Mouse (Mus musculus): ENCODE results near the gene Sp7.
A peak's percentile ranks its signal among the peaks of the same experiment; 100 is the strongest.

Sp7 gene

DNA sequence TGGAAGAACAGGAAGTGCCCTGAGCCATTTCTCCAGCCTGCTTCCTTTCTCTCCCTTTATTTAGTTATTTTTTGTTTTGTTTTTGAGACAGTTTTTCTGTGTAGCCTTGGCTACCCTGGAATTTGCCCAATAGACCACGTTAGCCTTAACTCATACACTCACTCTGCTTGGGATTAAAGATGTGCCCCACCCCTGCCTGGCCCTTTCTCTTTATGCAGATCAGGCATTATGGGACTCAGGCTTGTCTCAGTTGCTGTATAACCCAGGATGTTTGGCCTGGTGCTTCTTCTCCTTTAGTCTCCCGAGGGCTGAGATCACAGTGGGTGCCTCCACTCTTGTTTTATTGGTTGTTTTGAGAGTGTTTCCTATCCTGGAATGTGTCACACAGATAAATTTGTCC, 25.5 kb upstream of the Sp7 start:
- no peak for ATAC-seq (ENCODE audit: insufficient number of reproducible peaks, low FRiP score, low TSS enrichment)

DNA sequence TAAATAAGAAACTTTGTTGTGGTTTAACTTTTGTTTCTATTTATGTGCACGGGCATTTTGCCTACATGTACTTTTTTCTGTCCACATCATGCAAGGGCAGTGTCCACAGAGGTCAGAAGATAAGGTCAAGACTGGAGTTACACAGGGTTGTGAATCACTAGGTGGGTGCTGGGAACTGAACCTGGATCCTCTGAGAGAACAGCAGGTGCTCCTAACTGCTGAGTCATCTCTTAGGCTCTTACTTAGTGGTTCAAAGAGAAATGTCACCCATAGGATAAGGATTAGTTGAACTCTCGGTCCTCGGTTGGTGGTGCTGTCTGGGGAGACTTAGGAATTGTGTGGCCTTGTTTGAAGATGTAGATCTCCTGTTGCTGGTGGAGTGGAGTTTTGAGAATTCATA, 22.0 kb upstream of the Sp7 start:
- ATAC-seq (ENCODE audit: insufficient number of reproducible peaks, low FRiP score, low TSS enrichment) = no peak

DNA sequence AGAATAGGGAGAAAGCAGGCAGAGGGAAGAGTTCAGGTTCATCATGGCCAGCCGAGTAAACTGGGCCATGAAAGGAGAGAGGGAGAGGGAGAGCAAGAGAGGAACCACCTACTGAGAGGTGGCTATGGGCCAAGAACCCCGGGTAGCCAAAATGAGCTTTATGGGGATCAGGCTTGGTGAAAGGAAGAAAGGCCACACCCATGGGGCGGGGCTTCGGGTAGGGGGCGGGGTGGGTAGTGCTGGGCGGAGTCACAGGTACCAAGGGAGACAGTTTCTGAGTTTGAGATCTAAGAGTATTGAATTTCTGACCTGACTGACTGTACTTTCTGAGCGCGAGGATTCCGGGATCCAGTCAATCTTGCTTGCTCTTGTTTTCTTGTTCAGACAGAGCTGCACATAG, 19.7 kb upstream of the Sp7 start:
- no peak for ATAC-seq (ENCODE audit: insufficient number of reproducible peaks, low FRiP score, low TSS enrichment)

DNA sequence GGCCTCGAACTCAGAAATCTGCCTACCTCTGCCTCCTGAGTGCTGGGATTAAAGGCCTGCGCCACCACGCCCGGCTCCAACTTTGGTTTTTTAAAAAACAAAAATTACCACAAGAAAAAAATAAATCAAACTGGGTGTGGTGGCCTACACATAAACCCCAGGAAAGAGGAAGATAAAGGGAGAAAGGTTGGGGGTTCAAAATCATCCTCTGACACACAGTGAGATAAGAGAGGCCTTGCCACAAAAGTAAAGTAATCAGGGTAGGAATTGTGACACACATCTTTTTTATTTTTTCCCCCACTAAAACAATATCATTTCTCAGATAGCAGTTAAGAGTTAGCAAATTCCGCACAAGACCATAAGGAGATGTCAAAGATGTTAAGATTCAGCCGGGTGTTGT, 16.7 kb upstream of the Sp7 start:
- no peak for ATAC-seq (ENCODE audit: insufficient number of reproducible peaks, low FRiP score, low TSS enrichment)

DNA sequence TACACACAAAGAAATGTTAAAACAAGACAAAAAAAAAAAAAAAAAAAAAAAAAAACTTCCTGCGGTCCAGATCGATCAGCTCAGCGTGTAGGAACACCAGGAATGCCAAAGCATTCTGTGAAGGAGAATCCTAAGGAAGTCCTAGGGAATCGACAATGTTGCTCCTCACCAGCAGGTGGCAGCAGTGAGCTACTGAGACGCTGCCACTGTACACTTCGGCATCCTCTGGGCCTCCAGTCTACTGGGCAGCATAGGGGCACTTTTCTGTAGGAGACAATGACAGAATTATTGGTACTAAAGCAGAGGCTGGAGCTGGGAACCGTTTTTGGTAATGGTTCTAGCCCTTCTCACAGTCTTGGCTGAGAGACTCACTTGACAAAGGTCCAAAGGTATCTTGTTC, 14.6 kb upstream of the Sp7 start:
- peak; percentile 66 for ATAC-seq (ENCODE audit: insufficient number of reproducible peaks, low FRiP score, low TSS enrichment)

DNA sequence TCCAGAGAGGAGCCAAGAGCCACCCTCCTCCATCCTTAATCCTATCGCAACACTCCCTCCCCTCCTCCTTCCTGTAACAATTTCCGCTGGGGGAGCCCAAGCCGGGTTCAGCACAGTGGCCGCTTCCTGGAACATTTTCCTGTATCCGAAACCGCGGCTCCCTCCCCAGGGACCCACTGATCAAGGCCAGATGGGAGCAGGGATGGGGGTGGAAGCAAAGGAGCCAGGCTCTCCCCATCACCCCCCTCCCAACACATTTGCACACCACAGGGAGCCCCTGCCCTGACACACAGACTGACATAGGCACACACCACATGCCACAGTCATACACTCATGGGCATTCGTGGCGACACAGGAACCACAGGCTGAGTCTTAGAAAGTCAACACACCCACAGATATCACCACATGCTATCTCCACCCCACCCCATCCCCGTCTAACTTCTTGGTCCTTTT, 10.9 kb upstream of the Sp7 start:
- ATAC-seq (ENCODE audit: insufficient number of reproducible peaks, low FRiP score, low TSS enrichment) = no peak

DNA sequence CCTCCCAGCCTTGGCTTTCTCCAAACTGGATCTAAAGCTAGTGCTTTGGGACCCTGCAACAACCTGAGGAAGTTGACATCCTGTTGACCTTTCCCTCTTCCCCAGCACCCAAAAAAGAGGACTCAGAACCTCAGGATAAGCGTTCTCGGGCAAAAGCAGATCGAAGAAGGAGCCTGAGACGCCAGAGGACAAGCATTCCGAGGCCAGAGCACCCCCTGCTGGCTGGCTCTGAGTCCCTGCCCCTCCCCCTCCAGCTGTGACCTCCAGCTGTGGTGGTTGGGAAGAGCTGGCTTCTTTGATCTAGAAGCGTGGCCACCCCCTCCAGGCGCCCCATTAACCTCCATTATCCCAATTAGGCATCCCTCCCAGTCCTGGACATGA, 10.2 kb upstream of the Sp7 start:
- no peak for ATAC-seq (ENCODE audit: insufficient number of reproducible peaks, low FRiP score, low TSS enrichment)

DNA sequence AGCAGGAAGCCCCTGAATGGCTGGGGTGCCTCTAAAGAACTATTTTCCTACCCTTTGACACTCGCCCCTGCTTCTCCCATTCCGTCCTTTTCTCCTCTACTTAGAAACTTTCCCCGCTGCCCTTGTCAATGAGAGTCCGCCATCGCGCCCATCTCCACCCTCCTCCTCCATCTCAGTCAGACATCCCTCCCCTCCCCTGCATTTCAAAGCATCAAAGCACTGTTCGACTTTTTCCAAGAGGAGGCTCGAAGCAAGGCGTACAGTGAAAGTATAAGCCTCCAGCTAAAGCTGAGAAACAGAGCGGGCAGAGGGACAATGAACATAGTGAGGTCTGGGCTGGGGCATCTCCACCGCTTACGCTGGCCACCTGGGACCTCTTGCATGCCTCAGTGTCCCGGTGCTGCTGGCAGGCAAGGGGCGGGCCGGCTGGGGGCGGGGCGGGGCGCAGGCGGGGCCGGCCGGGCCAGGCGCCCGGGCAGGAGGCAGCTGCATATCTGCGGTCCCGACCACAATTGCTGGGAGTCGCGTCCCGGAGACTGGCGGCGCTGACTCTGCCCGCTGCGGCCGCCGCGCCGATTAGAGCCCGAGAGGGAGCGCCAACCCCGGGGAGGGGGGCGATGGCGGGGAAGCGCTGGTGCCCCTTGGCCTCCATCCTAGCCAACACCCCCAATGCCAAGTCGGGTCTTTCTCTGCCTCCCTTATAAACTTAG, 9.6 kb upstream of the Sp7 start:
- 0 out of 2 replicates have a peak, but pooled peaks have one; percentile 26 for ATAC-seq (ENCODE audit: insufficient number of reproducible peaks, low FRiP score, low TSS enrichment)

DNA sequence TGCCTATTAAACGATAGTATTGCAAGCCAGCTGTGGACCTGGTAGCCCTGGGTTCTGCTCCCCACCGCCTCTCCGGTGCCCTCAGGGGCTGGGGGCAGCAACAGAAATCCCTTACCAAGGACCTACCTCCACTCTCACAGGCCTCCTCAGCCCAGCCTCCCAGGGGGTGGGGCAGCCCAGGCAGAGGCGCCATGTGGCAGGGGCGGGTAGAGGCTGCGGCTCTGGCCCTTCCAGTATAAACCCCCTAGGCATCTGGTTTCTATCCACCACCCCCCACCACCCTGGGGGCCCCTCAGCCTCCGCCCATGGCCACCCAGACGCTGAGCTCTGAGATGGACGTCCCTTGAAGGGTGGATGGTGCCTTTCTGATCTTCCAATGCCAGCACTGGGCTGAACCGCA, 3.7 kb upstream of the Sp7 start:
- ATAC-seq (ENCODE audit: insufficient number of reproducible peaks, low FRiP score, low TSS enrichment) = no peak

DNA sequence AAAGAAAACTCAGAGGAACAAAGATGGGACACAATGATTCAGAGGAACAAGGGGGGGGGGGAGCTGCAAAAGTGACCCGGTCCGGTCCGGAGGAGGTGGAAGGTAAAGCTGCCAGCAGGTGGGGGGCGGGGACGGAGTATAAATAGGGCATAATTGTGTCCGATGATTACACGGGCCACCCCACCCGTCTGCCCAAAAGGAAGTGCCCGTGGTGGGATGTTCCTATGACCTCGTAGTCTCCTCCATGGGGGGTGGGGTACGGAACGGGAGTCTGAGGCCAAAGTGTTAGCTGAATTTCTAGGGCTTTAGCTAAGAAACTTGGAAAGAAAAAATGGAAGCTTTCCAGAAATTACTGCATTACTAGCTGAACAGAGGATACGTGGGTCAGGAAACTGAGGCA, 3.0 kb upstream of the Sp7 start:
- ATAC-seq (ENCODE audit: insufficient number of reproducible peaks, low FRiP score, low TSS enrichment) = no peak

DNA sequence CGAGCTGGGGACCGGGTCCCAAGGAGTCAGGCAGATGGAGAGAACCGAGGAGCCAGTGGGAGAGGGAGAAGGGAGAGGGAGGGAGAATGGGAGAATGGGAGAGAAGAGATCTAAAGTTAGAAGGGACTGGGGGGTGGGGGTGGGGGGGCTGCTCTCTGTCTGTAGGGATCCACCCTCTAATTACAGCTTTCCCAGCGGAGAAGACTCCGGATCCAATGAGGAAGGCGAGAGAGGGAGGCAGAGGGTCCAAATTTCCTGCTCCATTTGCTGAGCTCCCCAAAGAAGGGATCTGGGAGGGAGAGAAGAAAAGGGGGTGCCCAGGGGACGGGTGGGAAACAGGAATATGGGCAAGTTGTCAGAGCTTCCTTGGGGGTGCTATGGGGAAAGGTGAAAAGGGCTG, 744 bp downstream of the Sp7 start:
- ATAC-seq (ENCODE audit: insufficient number of reproducible peaks, low FRiP score, low TSS enrichment) = no peak

DNA sequence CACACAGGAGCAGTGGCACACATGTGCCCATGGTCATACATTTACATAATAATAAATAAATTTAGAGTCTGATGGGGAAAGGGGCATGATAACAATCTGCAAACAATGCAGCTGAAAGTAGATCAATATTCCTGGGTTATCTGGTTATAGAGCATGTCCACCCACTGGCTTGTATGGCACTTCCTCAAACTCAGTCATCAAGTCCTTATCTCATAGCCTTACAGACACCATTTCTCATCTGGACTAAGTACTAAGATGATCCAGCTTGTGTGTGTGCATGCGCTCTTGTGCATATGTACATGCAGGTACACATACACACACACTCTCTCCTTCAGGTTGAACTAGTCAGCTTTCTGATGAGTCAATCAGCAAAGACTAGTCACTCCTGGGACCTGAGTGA, 2.3 kb downstream of the Sp7 start:
- no peak for ATAC-seq (ENCODE audit: insufficient number of reproducible peaks, low FRiP score, low TSS enrichment)

DNA sequence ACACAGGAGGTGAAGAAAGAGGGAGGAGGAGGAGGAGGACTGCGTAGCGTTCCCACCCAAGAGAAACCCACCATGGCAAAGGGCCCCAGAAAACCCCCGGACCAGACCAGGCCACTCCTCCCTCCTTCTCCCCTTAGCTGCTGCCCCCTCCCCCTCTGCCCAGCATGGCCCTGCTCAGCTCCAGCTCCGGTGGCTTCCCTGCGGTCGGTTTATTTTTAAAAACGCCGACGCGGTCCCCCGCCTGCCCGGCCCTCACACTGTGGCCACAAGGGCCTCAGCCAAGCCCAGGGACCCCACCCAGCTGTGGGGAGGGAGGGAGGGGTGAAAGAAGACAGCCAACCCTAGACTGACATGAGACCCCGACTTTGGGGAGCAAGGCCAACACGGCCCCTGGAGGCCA, 4.3 kb downstream of the Sp7 start:
- ATAC-seq (ENCODE audit: insufficient number of reproducible peaks, low FRiP score, low TSS enrichment) = no peak

DNA sequence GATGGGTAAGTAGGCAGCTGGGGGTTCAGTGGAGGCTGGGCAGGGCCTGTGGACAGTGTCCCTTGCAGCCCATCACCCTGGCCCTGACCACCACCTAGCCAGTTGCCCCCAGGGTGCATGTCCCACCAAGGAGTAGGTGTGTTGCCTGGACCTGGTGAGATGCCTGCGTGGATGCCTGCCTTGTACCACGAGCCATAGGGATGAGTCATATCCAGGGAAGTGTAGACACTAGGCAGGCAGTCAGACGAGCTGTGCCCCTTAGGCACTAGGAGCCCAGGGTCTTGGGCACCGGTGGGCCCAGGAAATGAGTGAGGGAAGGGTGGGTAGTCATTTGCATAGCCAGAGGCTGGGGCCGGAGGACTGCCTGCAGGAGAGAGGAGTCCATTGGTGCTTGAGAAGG, 8.1 kb downstream of the Sp7 start:
- ATAC-seq (ENCODE audit: insufficient number of reproducible peaks, low FRiP score, low TSS enrichment) = no peak

DNA sequence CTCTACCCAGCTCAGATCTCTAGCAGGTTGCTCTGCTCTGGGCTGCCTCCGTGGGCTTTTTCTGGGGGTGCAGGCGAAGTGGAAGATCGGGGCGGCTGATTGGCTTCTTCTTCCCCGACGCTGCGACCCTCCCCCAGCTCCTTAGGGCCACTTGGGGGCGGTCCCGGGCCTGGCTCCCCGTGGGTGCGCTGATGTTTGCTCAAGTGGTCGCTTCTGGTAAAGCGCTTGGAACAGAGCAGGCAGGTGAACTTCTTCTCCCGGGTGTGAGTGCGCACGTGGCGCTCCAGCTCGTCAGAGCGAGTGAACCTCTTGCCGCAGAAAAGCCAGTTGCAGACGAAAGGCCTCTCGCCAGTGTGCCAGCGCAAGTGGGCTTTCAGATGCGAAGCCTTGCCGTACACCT, 8.9 kb downstream of the Sp7 start:
- no peak for ATAC-seq (ENCODE audit: insufficient number of reproducible peaks, low FRiP score, low TSS enrichment)

DNA sequence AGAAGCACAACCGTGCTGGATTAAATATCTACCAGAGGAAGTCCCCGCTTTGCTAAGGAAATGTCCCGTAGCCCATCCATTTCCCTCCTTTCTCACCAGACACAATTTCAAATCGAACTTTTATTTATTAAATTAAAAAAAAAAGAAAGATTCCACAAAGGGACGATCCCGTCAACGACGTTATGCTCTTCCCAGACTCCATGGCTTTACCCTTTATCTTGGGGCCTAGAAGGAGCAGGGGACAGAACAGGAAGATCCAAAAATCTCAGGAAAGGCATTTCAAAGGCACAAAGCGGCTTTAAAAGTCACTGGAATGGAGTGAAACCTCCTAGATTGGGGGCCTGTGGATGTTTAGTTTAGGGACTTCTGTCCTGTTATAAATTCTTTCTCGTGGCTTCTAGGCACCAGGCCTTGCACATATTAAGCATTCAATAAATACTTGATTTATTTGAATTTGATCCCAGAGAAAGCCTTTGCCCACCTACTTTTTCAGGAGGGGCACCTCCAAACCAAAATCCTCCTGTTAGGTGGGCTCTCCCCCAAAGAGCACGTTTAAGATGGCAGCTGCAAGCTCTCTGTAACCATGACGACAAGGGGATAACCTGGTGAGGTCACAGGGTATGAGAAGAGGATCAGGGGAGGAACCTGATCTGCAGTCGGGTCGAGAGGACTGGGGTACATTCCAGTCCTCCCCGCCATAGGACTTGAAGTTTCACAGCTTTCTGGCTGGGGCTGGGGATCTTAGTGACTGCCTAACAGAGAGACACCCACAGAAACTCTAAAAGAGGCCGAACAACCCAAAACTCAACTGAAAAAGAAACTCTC, 10.3 kb downstream of the Sp7 start:
- no peak for ATAC-seq (ENCODE audit: insufficient number of reproducible peaks, low FRiP score, low TSS enrichment)

DNA sequence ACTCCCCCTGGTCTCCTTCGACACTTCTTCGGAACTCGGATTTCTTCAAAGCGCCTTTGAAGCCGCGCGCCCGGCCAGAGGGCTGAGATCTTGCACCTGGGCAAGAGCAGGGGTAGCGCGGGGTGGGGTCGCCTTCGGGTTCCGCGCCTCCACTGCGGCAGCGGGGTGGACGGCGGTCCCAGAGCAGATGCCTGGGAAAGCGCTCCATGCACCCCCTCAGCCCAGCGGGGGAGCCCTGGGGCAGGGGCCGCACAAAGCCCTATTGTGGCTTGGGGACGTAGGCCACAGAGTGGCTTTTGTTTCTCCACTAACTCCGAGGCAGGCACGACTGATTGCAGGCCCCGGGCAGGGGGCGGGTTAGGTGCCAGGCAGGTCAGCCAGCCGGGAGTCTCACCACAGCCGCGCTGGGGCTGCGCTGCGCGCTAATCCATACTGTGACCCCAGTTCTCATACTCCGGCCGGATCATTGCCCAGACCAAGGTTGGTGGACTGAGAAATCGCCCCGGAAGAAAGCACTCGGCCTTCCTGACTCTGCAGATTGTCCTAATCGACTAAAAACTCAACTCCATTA, 11.0 kb downstream of the Sp7 start:
- no peak for ATAC-seq (ENCODE audit: insufficient number of reproducible peaks, low FRiP score, low TSS enrichment)

DNA sequence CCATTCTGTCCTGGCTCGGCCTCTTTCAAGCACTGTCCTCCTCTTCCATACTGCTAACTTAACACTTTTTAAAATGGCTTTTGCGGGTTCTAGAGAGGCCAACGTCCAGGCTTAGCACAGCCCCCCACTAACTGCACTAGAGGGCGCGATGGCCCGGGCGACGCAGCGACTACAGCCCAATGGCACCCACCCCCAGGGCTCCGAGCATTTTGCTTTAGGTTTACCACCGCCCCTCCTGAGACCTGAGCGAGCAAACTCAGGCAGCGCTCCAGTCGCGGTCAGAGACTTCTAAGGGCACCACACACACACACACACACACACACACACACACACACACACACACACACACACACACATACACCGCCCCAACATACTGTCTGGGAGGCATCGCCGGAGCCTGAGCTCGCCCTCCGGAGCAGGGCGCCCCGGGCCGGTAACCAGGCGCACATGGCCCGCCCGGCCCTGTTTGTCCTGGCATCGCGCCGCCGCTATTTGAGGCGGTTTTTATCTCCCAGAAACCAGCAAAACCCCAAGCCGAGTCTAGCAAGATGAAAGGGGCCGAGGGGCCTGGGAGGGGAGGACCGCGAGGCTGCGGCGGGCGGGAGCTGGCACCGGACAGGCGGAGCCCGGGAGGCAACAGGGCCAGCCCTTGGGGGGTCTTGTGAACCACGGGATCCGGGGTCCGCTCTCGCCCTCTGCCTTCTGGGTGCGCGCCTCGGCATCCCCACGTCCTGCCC, 11.7 kb downstream of the Sp7 start:
- ATAC-seq (ENCODE audit: insufficient number of reproducible peaks, low FRiP score, low TSS enrichment) = no peak

DNA sequence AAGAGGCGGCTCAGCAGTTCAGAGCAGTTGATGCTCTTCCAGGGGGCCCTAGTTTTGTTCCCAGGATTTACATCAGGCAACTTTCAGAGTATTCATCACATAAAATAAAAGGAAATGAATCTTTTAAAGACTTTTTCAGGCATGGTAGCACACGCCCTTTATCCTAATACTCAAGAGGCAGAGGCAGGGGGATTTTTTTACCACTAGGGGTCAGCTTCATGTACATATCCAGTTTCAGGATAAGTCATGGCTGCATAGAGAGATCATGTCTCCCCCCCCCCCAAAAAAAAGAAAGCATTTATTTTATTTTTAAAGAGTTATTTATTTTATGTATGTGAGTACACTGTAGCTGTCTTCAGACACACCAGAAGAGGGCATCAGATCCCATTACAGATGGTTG, 13.0 kb downstream of the Sp7 start:
- no peak for ATAC-seq (ENCODE audit: insufficient number of reproducible peaks, low FRiP score, low TSS enrichment)

DNA sequence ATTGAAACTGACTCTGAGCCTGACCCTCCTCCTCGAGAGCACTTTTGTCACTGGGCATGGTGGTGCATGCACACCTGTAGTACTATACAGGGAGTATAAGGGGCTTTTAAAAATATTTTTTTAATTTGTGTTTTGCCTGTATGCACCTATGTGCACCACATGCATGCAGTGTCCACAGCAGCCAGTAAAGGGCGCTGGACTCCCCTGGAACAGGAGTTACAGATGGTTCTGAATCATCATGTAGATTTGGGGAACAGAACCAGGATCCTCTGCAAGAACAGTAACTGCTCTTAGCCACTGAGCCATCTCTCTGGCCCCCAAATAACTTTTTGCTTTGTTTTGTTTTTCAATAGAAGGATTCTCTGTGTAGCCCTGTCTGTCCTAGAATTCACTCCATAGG, 14.8 kb downstream of the Sp7 start:
- no peak for ATAC-seq (ENCODE audit: insufficient number of reproducible peaks, low FRiP score, low TSS enrichment)

DNA sequence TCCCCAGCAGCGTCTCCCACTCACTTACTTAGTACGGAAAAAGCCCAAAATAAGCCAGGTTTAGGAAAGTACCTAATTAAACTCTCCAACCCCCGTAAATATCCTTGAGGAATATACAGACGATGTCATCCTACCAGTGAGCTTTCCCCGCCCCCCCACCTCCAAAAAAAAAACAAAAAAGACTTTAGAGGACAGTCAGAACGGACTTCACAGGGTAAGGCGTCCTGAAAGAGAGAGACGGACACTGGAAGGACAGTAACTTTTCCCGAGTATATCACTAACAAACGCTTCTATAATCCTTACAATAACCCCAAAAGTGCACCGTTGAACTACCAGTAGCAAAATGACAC, 16.1 kb downstream of the Sp7 start:
- ATAC-seq (ENCODE audit: insufficient number of reproducible peaks, low FRiP score, low TSS enrichment) = peak; percentile 31; the same call in 1 of the 2 replicates
